Mouse (Mus musculus): Measurements from ENCODE around the gene Agbl4. TPM values are rescaled to one million over a fixed set of nuclear protein-coding genes. Genes with fewer than 3 reads are reported as not detected.

Gene Agbl4
- polyA plus RNA-seq, 1 experiment from 2014 or later = 0.81 TPM

- 58% methylated on average over 5 of the region's 5 CpGs for WGBS
- no peak for ATAC-seq (ENCODE audit: low read depth)
- no peaks in the 10 kb centered on the region for H3K36me3 ChIP-seq (ENCODE audit: control insufficient read depth, insufficient read depth, low read length)
Observed at GRCm38 (mm10) chr4:111683843-111684242, 1286.4 kb downstream of the Agbl4 start.

DNA sequence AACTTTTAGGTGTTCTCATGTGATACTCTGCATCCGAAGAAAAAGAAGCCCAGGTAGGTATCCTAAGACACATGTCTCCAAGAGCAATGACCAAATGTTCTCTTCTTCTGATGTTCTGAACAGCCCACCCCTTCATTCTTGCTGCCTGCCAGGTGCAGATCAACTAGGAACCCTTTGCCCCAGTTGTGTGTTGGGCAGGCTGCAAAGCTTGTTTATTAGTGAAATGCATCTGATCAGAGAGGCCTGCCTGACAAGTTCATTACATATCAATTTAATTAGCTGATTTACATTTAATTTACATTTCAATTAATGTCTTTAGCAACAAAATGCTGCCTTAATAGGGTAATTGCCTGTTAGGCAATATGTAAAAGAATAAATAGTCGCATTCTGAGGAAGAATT lies 1288.5 kb downstream of the Agbl4 start:
- DNase-seq (ENCODE audit: low spot score) (no peak), ATAC-seq (ENCODE audit: low read depth) (no peak)
- no peaks in the 10 kb centered on the region for H3K9me3 ChIP-seq (ENCODE audit: control insufficient read depth, low read length)
- H3K27ac ChIP-seq (replicated peaks; ENCODE audit: low read depth, low read length) = no peak overlapping the region
- H3K36me3 ChIP-seq (ENCODE audit: control insufficient read depth, insufficient read depth, low read length) = no peaks in the 10 kb centered on the region
- H3K4me2 ChIP-seq (ENCODE audit: low read depth, low read length) = no peak overlapping the region
- peaks cover 4% of the 10 kb centered on the region; the same call in 1 of the 2 replicates for H3K4me1 ChIP-seq (ENCODE audit: control insufficient read depth, insufficient read depth, low read length)
- H3K27me3 ChIP-seq (replicated peaks; ENCODE audit: control insufficient read depth, insufficient read depth, low read length) = no peaks in the 10 kb centered on the region
- H3K4me3 ChIP-seq (ENCODE audit: low read depth, low read length) = no peak overlapping the region
- no peak overlapping the region for H3K9ac ChIP-seq (ENCODE audit: low read depth, low read length)
- WGBS = 77% methylated on average over 2 of the region's 2 CpGs

More at GRCm38 (mm10) chr4:111683843-111684242, 1286.4 kb downstream of the Agbl4 start:
- H3K9ac ChIP-seq (ENCODE audit: low read depth, low read length) = no peak overlapping the region
- H3K4me2 ChIP-seq (ENCODE audit: low read depth, low read length) = no peak overlapping the region
- no peaks in the 10 kb centered on the region for H3K27me3 ChIP-seq (replicated peaks; ENCODE audit: control insufficient read depth, insufficient read depth, low read length)
- no peak overlapping the region for H3K27ac ChIP-seq (replicated peaks; ENCODE audit: low read depth, low read length)
- no peaks in the 10 kb centered on the region for H3K9me3 ChIP-seq (ENCODE audit: control insufficient read depth, low read length)
- H3K4me1 ChIP-seq (ENCODE audit: control insufficient read depth, insufficient read depth, low read length) = peaks cover 4% of the 10 kb centered on the region; the same call in 1 of the 2 replicates
- no peak overlapping the region for H3K4me3 ChIP-seq (ENCODE audit: low read depth, low read length)
- DNase-seq (ENCODE audit: low spot score) = no peak

DNA sequence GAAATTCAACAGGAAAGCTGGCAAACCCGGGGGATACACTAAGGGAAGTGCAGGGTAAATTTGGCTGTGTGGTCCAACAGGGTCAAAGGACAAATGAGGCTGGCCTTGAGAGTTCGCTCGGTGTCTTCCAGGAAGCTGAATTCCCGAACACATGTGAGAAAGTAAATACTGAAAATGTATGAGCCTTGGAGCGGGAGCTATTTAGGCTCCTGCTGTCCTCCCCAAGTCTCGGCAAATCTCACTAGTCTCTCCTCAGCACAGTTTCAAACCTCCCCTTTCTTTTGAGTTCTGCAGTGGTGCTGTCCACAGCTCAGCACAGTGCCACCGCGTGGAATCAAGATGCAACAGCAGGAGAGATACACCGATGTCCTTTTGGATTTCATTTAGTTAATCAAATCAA lies 1289.5 kb downstream of the Agbl4 start:
- Histone ChIP-seq H3K9ac (ENCODE audit: low read depth, low read length) (no peak overlapping the region), H3K27me3 (replicated peaks; ENCODE audit: control insufficient read depth, insufficient read depth, low read length) (no peaks in the 10 kb centered on the region), H3K36me3 (ENCODE audit: control insufficient read depth, insufficient read depth, low read length) (no peaks in the 10 kb centered on the region), H3K27ac (replicated peaks; ENCODE audit: low read depth, low read length) (no peak overlapping the region), H3K4me2 (ENCODE audit: low read depth, low read length) (peak overlapping the region; percentile 46), H3K9me3 (ENCODE audit: control insufficient read depth, low read length) (no peaks in the 10 kb centered on the region), H3K4me3 (ENCODE audit: low read depth, low read length) (peak overlapping the region; percentile 15; the same call in 1 of the 2 replicates), H3K4me1 (ENCODE audit: control insufficient read depth, insufficient read depth, low read length) (peaks cover 11% of the 10 kb centered on the region)
- ATAC-seq (ENCODE audit: low read depth) (peak; percentile 71), DNase-seq (ENCODE audit: low spot score) (peak; percentile 74)
- 2% methylated on average over 9 of the region's 9 CpGs for WGBS

- H3K36me3 ChIP-seq (ENCODE audit: control insufficient read depth, insufficient read depth, low read length) = no peaks in the 10 kb centered on the region
- H3K4me1 ChIP-seq (ENCODE audit: control insufficient read depth, insufficient read depth, low read length) = peaks cover 13% of the 10 kb centered on the region
- no peak overlapping the region for H3K27ac ChIP-seq (replicated peaks; ENCODE audit: low read depth, low read length)
- DNase-seq (ENCODE audit: low spot score) = peak; percentile 87
- no peaks in the 10 kb centered on the region for H3K27me3 ChIP-seq (replicated peaks; ENCODE audit: control insufficient read depth, insufficient read depth, low read length)
- 14% methylated on average over 6 of the region's 6 CpGs for WGBS
- 0 out of 2 replicates have a peak overlapping the region, but pooled peaks have one; percentile 11 for H3K4me3 ChIP-seq (ENCODE audit: low read depth, low read length)
- peak overlapping the region; percentile 46 for H3K4me2 ChIP-seq (ENCODE audit: low read depth, low read length)
- no peak overlapping the region; the same call in 1 of the 2 replicates for H3K9ac ChIP-seq (ENCODE audit: low read depth, low read length)
- no peaks in the 10 kb centered on the region for H3K9me3 ChIP-seq (ENCODE audit: control insufficient read depth, low read length)
- peak; percentile 62 for ATAC-seq (ENCODE audit: low read depth)
Observed at GRCm38 (mm10) chr4:111687613-111688012, 1290.2 kb downstream of the Agbl4 start.

DNA sequence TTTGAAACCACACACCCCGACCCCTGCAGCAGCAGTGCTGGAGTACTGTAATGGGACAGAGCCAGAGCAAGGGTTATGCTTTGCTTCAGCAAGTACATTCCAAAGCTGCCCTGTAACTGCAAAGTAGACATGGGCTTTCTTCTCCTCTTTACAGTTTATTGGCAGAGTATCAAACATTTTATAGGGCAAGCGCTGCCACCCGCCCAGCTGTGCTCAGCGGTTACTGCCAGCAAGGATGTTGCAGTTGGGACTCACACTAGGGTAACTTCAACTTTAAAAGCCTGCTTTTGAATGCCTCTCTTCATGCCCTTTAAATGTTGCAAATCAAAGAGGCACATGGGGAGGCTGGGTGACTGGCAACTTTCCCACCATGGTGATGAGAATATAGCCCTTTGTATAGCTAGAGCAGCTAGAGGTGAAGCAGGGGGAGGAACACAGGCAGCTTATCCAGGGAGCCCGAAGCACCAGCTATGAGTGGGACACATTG lies 1293.6 kb downstream of the Agbl4 start:
- H3K36me3 ChIP-seq (ENCODE audit: control insufficient read depth, insufficient read depth, low read length) = no peaks in the 10 kb centered on the region
- H3K9me3 ChIP-seq (ENCODE audit: control insufficient read depth, low read length) = no peaks in the 10 kb centered on the region
- no peaks in the 10 kb centered on the region for H3K27me3 ChIP-seq (replicated peaks; ENCODE audit: control insufficient read depth, insufficient read depth, low read length)
- no peak overlapping the region for H3K4me2 ChIP-seq (ENCODE audit: low read depth, low read length)
- no peak overlapping the region for H3K9ac ChIP-seq (ENCODE audit: low read depth, low read length)
- DNase-seq (ENCODE audit: low spot score) (peak; percentile 87), ATAC-seq (ENCODE audit: low read depth) (peak; percentile 86)
- H3K27ac ChIP-seq (replicated peaks; ENCODE audit: low read depth, low read length) = peak overlapping the region; percentile 63
- WGBS = 38% methylated on average over 5 of the region's 5 CpGs
- H3K4me3 ChIP-seq (ENCODE audit: low read depth, low read length) = no peak overlapping the region
- H3K4me1 ChIP-seq (ENCODE audit: control insufficient read depth, insufficient read depth, low read length) = peaks cover 13% of the 10 kb centered on the region

GRCm38 (mm10) chr4:111701381-111701780 lies 1303.9 kb downstream of the Agbl4 start:
- H3K36me3 ChIP-seq (ENCODE audit: control insufficient read depth, insufficient read depth, low read length) = no peaks in the 10 kb centered on the region
- H3K9ac ChIP-seq (ENCODE audit: low read depth, low read length) = no peak overlapping the region
- no peak overlapping the region for H3K4me3 ChIP-seq (ENCODE audit: low read depth, low read length)
- no peaks in the 10 kb centered on the region for H3K9me3 ChIP-seq (ENCODE audit: control insufficient read depth, low read length)
- ATAC-seq (ENCODE audit: low read depth) (no peak), DNase-seq (ENCODE audit: low spot score) (no peak)
- no peak overlapping the region for H3K27ac ChIP-seq (replicated peaks; ENCODE audit: low read depth, low read length)
- no peak overlapping the region for H3K4me2 ChIP-seq (ENCODE audit: low read depth, low read length)
- WGBS = 61% methylated on average over 1 of the region's 1 CpGs
- no peaks in the 10 kb centered on the region for H3K27me3 ChIP-seq (replicated peaks; ENCODE audit: control insufficient read depth, insufficient read depth, low read length)
- no peaks in the 10 kb centered on the region for H3K4me1 ChIP-seq (ENCODE audit: control insufficient read depth, insufficient read depth, low read length)

GRCm38 (mm10) chr4:111704126-111704525 lies 1306.7 kb downstream of the Agbl4 start:
- H3K4me3 ChIP-seq (ENCODE audit: low read depth, low read length) = no peak overlapping the region
- H3K27ac ChIP-seq (replicated peaks; ENCODE audit: low read depth, low read length) = no peak overlapping the region
- H3K9me3 ChIP-seq (ENCODE audit: control insufficient read depth, low read length) = no peaks in the 10 kb centered on the region
- WGBS = 83% methylated on average over 2 of the region's 2 CpGs
- no peak overlapping the region for H3K9ac ChIP-seq (ENCODE audit: low read depth, low read length)
- ATAC-seq (ENCODE audit: low read depth) = no peak
- no peak overlapping the region for H3K4me2 ChIP-seq (ENCODE audit: low read depth, low read length)
- H3K27me3 ChIP-seq (replicated peaks; ENCODE audit: control insufficient read depth, insufficient read depth, low read length) = no peaks in the 10 kb centered on the region
- H3K4me1 ChIP-seq (ENCODE audit: control insufficient read depth, insufficient read depth, low read length) = no peaks in the 10 kb centered on the region
- DNase-seq (ENCODE audit: low spot score) = no peak
- H3K36me3 ChIP-seq (ENCODE audit: control insufficient read depth, insufficient read depth, low read length) = no peaks in the 10 kb centered on the region

GRCm38 (mm10) chr4:111704975-111705374 lies 1307.5 kb downstream of the Agbl4 start:
- WGBS = 44% methylated on average over 3 of the region's 3 CpGs

More at GRCm38 (mm10) chr4:111704975-111705374, 1307.5 kb downstream of the Agbl4 start:
- Histone ChIP-seq H3K4me1 (ENCODE audit: control insufficient read depth, insufficient read depth, low read length) (no peaks in the 10 kb centered on the region), H3K4me2 (ENCODE audit: low read depth, low read length) (no peak overlapping the region), H3K27me3 (replicated peaks; ENCODE audit: control insufficient read depth, insufficient read depth, low read length) (no peaks in the 10 kb centered on the region), H3K27ac (replicated peaks; ENCODE audit: low read depth, low read length) (no peak overlapping the region), H3K9me3 (ENCODE audit: control insufficient read depth, low read length) (no peaks in the 10 kb centered on the region), H3K36me3 (ENCODE audit: control insufficient read depth, insufficient read depth, low read length) (no peaks in the 10 kb centered on the region), H3K4me3 (ENCODE audit: low read depth, low read length) (no peak overlapping the region), H3K9ac (ENCODE audit: low read depth, low read length) (no peak overlapping the region)
- ATAC-seq (ENCODE audit: low read depth) (no peak), DNase-seq (ENCODE audit: low spot score) (peak; percentile 20)
